Mouse (Mus musculus) adrenal gland, postnatal 10 days (tissue): Measurements from ENCODE around the gene Ptpn13. TPM values are rescaled to one million over a fixed set of nuclear protein-coding genes. Genes with fewer than 3 reads are reported as not detected.

ENCODE experiments used
- DNase-seq: peaks from one replicate; pipeline ENCODE4 v3.0.0; 2021; ENCODE audit warnings: mixed read lengths
- total RNA-seq, 2 experiments: library from RNA; stranded (reverse); gene quantifications; 2 replicates each; pipeline ENCODE4 v1.2.3; 2021

The Ptpn13 gene
- total RNA-seq, 2 experiments from 2014 or later = 16.3 to 17.4 TPM

GRCm38 (mm10) chr5:103518797-103519468, 93.9 kb downstream of the Ptpn13 start:
- peak; percentile 82 for DNase-seq

- no peak for DNase-seq
Measured at GRCm38 (mm10) chr5:103522371-103522770, 97.4 kb downstream of the Ptpn13 start.

- DNase-seq = no peak
Measured at GRCm38 (mm10) chr5:103526668-103527436, 101.9 kb downstream of the Ptpn13 start.

- peak; percentile 44 for DNase-seq
Measured at GRCm38 (mm10) chr5:103527437-103527718, 102.4 kb downstream of the Ptpn13 start.

- DNase-seq = no peak
Measured at GRCm38 (mm10) chr5:103530214-103530613, 105.2 kb downstream of the Ptpn13 start.

GRCm38 (mm10) chr5:103532841-103533390, 107.9 kb downstream of the Ptpn13 start:
- no peak for DNase-seq

- DNase-seq = no peak
Measured at GRCm38 (mm10) chr5:103534454-103534853, 109.5 kb downstream of the Ptpn13 start.

- no peak for DNase-seq
Measured at GRCm38 (mm10) chr5:103537429-103537828, 112.4 kb downstream of the Ptpn13 start.

GRCm38 (mm10) chr5:103540612-103541011, 115.6 kb downstream of the Ptpn13 start:
- DNase-seq = no peak

- DNase-seq = no peak
Measured at GRCm38 (mm10) chr5:103541136-103541535, 116.1 kb downstream of the Ptpn13 start.

GRCm38 (mm10) chr5:103541542-103541941, 116.5 kb downstream of the Ptpn13 start:
- DNase-seq = no peak

- DNase-seq = no peak
Measured at GRCm38 (mm10) chr5:103545381-103546000, 120.5 kb downstream of the Ptpn13 start.

- no peak for DNase-seq
Measured at GRCm38 (mm10) chr5:103554769-103555168, 129.8 kb downstream of the Ptpn13 start.

- DNase-seq = no peak
Measured at GRCm38 (mm10) chr5:103560546-103560945, 135.6 kb downstream of the Ptpn13 start.

- DNase-seq = no peak
Measured at GRCm38 (mm10) chr5:103568034-103568433, 143.0 kb downstream of the Ptpn13 start.

GRCm38 (mm10) chr5:103569446-103569845, 144.5 kb downstream of the Ptpn13 start:
- peak; percentile 31 for DNase-seq

- DNase-seq = no peak
Measured at GRCm38 (mm10) chr5:103579680-103580420, 154.9 kb downstream of the Ptpn13 start.

- peak; percentile 52 for DNase-seq
Measured at GRCm38 (mm10) chr5:103587219-103587618, 162.2 kb downstream of the Ptpn13 start.

- no peak for DNase-seq
Measured at GRCm38 (mm10) chr5:103591846-103592245, 166.9 kb downstream of the Ptpn13 start.

GRCm38 (mm10) chr5:103592706-103593105, 167.7 kb downstream of the Ptpn13 start:
- DNase-seq = no peak

- DNase-seq = no peak
Measured at GRCm38 (mm10) chr5:103593575-103593974, 168.6 kb downstream of the Ptpn13 start.
